Mouse (Mus musculus) adrenal gland, postnatal 36 days (tissue): ENCODE data around the gene Ppp1r12c. TPM values are rescaled to one million over a fixed set of nuclear protein-coding genes. Genes with fewer than 3 reads are reported as not detected.

Source experiments
- DNase-seq, 2 experiments: peaks; one replicate each; pipeline ENCODE4 v3.0.0; 2021; ENCODE audit warnings: mixed read lengths in 1 of 2
- total RNA-seq, 2 experiments: library from RNA; stranded (reverse); gene quantifications; 2 replicates each; pipeline ENCODE4 v1.2.3; 2021

The Ppp1r12c gene
- total RNA-seq, 2 experiments from 2014 or later: 74.6 to 112 TPM

GRCm38 (mm10) chr7:4492284-4493224 lies 8.9 kb downstream of the Ppp1r12c start:
- no peak for DNase-seq

GRCm38 (mm10) chr7:4491308-4491707 lies 10.2 kb downstream of the Ppp1r12c start:
- DNase-seq: peak in 1 of 2 experiments; percentile 14

- DNase-seq: no peak
Observed at GRCm38 (mm10) chr7:4482281-4482680, 19.2 kb downstream of the Ppp1r12c start.

DNA sequence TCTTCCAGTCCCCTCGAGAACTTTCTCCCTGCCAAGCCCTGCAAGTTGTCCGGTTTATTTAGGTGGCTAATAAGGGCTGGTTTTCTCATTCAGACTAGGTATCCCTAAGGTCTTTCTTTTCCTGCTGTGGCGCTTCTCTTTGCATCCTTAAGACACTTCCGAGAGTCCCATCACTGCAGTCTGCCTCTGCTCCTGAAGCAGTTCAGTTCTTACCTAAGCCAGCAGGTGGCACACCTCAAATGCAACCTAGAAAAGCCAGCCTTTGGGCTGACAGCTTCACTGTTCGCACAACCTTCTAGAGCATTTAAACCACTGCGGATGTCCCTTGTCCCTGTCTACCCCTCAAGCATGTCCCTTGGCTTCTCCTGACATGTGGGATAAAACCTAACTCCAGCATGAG lies 21.8 kb downstream of the Ppp1r12c start:
- DNase-seq: peak; percentile 28 to 53

- no peak for DNase-seq
Observed at GRCm38 (mm10) chr7:4478796-4479291, 22.6 kb downstream of the Ppp1r12c start.

DNA sequence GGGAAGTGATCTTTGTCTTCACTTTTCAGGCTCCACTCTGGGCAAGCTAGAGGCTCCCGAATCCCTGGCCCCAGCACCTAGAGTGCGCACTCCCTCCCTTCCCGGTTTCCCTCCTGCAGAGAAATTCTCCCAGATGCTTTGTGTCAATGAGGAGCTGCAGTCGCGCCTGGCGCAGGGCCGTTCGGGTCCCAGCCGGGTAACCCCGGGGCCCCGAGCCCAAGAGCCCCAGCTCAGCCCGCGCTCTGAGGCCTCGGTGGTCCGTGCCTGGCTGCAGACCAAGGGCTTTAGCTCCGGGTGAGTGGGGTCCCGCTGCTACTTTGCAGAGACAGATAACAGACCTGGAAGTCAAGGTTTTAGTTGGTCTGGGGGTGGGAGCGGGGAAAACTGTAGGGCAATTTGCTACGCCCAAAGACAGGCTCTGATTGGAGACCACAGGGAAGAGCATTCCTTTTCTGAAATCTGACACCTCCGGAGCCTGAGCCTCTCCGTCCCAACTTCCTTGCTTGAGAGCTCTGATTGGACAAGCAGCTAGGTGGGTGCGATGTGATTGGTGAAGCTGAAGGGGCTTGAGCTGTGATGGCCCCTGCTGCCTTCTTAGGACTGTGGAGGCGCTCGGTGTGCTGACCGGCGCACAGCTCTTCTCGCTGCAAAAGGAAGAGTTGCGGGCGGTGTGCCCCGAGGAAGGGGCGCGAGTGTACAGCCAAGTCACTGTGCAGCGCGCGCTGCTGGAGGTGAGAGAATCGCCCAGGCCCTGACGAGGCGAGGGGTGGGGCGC lies 23.3 kb downstream of the Ppp1r12c start:
- DNase-seq: peak; percentile 83 to 87

- DNase-seq: no peak
Observed at GRCm38 (mm10) chr7:4473940-4474339, 27.5 kb downstream of the Ppp1r12c start.

DNA sequence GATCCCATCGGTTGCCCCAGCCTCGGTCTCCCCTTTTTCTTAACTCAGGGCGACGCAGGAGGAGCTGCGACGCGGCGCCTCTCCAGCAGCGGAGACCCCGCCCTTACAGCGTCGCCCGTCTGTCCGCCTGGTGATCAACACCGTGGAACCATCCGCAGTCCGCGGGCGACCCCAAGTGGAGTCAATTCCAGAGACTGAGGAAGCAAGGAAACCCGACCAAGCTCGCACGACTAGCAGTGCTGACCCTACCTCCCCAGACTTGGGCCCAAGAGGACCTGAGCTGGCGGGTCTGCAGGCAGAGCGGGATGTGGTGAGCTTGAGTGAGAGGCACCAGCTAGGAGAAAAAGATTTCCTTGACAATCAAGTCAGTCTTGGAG lies 30.3 kb downstream of the Ppp1r12c start:
- DNase-seq: peak; percentile 88 to 89

DNA sequence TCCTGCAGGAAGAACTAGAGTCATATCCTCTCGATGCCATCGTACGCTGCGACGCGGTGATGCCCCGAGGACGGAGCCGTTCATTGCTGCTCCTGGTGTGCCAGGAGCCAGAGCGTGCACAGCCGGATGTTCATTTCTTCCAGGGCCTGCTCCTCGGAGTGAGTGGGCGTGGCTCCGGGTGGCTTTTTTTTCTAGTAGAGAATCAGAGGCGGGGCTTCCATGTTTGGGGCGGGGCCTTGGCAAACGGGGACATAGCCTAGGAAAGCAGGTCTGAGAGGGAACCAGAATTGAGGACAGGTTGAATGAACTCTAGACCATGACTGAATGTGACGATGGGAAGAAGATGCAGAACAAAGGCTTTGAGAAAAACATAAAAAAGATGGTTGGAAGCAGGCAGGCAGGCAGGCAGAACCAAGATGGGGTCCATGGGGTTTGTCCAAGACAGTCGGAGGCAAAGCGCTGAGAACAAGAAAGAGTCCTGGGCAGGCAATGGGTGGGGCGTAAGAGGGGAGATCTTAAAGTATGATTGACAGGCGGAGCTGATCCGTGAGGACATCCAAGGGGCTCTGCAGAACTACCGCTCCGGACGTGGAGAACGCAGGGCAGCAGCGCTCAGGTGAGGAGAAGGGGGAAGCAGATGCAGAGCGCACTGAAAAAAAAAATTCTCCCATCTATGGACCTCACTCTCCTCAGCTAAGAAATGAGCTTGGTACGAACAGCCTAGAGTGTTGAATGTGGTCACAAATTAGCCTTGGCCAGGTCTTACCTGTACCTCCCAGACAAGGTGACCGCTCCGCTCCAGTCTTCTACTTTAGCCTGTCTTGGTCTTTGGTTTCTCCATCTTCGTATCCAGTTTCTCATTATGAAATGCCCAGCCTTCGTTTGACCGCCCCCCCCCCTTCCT lies 31.0 kb downstream of the Ppp1r12c start:
- DNase-seq: peak; percentile 69 to 79

- no peak for DNase-seq
Observed at GRCm38 (mm10) chr7:4467801-4468200, 33.7 kb downstream of the Ppp1r12c start.

GRCm38 (mm10) chr7:4464194-4464824 lies 37.2 kb downstream of the Ppp1r12c start:
- no peak for DNase-seq

DNA sequence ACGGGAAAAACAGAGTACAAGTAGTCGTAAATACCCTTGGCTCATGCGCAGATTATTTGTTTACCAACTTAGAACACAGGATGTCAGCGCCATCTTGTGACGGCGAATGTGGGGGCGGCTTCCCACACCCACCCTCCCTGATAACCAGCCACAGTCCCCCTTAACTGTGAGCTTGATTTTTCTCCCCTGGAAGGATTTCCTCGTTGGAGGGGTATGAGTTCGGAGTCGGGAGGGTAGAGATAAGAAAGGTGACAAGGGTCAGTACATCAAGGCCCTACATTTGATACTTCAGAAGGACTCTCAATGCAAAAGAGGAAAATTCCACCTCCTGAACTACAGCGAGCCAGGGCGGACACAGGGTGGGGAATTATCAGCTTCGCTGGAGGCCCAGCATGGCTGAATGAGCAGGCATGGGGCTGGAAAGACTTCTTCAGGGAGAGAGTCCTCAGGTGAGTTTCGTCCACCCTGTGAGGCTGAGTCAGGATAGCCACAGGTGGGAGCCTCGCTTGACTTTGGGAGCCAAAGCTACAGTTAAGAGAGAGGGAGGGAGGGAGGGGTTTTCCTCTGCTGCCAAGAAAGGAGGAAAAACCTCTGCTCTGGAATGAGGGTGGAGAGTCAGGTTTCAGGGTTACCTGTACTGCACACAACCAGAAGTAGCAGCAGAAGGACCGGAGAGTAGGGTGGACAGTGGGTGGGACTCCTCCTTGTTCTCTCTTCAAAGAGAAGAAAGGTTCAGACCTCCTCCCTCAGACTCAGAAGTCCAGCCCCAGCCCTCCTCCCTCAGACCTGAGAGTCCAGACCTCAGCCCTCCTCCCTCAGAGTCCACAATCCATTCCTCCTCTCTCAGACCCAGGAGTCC lies 40.7 kb downstream of the Ppp1r12c start, which contains the start of gene Eps8l1:
Gene Eps8l1, plus strand, starts transcription at position 99 of the 859 bp plus-strand sequence.
- DNase-seq: no peak

GRCm38 (mm10) chr7:4452644-4453043 lies 48.8 kb downstream of the Ppp1r12c start:
- no peak for DNase-seq

DNA sequence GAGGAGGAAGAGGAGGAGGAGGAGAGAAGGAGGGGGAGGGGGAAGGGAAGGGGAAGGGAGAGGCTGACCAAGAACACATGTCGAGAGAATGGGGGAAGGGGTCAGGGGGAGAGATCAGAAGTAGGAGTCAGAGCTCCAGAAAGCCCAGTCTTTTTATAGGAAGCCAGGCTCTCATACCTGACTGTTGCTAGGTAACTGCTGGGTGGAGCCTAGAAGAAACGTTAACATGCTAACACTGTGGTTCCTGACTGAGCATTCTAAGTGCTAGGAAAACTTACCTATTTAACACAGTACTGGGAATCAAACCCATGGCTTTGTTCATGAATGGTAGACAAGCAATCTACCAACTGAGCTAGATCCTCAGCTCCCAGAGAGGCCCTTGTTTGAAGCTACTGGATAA lies 52.3 kb downstream of the Ppp1r12c start:
- DNase-seq: no peak

DNA sequence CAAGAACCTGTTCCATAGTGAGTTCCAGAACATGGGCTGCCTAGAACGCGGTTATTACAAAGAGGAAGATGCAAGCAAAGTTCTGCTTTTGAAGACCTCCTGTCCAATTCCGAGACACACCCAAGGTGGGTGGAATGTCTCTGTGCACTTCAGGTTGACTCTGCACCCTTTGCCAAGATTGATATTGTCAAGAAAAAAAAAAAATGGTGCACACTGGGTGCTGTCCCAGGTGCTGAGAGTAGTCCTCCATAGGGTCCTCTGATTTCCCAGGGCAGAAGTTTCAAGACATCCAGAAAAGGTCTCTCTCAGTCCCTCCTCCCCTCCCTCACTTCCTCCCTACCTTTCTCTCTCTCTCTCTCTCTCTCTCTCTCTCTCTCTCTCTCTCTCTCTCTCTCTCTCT lies 53.0 kb downstream of the Ppp1r12c start:
- DNase-seq: no peak

DNA sequence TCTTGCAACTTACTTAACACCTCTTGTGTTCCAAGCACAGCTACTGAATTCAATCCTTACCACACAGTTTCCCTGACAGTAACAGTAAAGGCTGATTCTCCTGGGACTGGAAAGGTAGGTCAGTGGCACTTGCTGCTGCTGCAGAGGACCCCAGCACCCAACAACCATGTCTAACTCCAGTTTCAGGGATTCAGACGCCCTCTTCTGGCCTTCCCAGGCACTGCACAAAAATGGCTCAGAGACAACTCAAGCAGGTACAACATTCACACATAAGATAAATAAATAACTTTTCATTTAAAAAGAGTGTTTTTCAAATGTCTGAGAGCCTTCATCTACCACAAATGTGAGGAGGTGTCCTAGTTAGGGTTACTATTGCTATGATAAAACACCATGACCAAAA lies 54.3 kb downstream of the Ppp1r12c start:
- DNase-seq: no peak

DNA sequence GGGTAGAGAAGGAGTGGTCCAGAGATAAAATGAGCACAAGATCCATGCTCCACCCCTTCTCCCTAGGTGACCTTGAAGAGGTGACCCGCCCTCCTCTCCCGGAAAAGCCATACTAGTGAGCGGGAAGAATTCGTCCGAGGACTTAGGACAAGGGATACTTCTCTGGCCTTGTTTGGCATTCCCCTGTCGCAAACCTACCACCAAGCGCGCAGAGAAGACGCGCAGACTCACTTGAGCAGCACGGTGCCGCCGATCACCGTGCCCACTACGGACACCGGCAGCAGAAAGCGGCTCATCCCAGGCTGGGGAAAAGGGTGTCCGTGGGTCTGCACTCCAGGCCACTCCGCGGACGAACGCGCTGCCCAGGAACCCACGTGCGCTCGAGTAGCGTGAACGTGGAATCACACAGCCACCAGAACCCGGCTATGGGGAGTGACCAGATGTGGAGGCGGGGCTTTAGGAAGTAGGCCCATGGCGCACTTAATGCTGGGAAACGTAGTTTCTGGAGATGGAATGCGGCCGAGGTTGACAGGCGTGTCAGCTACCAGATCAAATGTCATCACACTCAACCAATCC lies 56.2 kb downstream of the Ppp1r12c start, which contains the start of gene Rdh13:
Gene Rdh13, minus strand, starts transcription at position 434 of the 576 bp plus-strand sequence.
- DNase-seq: peak; percentile 90 to 92

- no peak for DNase-seq
Observed at GRCm38 (mm10) chr7:4440549-4440948, 60.9 kb downstream of the Ppp1r12c start.

GRCm38 (mm10) chr7:4437721-4438120 lies 63.8 kb downstream of the Ppp1r12c start:
- no peak for DNase-seq

DNA sequence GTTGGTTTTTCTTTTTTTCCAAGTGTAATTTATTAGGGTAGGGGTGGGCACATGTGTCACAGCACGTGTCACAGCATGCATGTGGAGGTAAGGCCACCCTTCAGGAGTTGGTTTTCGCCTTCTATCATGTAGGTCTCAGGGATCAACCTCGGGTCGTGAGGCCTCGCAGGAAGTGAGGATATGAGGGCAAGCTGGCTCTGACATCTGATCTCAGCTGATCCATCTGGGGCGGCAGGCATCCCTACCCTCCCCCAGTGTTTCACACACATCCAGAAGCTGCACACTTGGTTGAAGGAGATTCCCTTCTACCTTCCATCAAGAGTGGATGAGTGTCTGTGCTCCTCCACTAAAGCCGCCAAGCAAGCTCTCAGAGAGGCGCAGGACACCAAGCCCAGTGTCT lies 69.5 kb downstream of the Ppp1r12c start:
- no peak for DNase-seq
